Mouse (Mus musculus) testis, adult 2 months (tissue): ENCODE data around the gene Pak7. TPM values are rescaled to one million over a fixed set of nuclear protein-coding genes. Genes with fewer than 3 reads are reported as not detected.

Source experiments
- H3K27ac ChIP-seq: fragments of 200-500 bp; 2 replicates; pipeline ENCODE4 v1.5.1; 2012; ENCODE audit warnings: low read depth, low read length; ENCODE audit not compliant: control insufficient read depth, insufficient read depth
- H3K27me3 ChIP-seq: fragments of 200-500 bp; 2 replicates; pipeline ENCODE4 v1.6.1; 2012; ENCODE audit warnings: mild to moderate bottlenecking, low read length, moderate library complexity; ENCODE audit not compliant: control insufficient read depth, insufficient read depth
- H3K36me3 ChIP-seq: fragments of 200-500 bp; 2 replicates; pipeline ENCODE4 v1.6.1; 2012; ENCODE audit warnings: mild to moderate bottlenecking, low read length; ENCODE audit not compliant: control insufficient read depth, insufficient read depth
- H3K4me1 ChIP-seq: fragments of 200-500 bp; 2 replicates; pipeline ENCODE4 v1.6.1; 2012; ENCODE audit warnings: low read length; ENCODE audit not compliant: control insufficient read depth, insufficient read depth
- H3K4me3 ChIP-seq: fragments of 200-500 bp; 2 replicates; pipeline ENCODE4 v1.5.1; 2012; ENCODE audit warnings: low read depth, mild to moderate bottlenecking, low read length, moderate library complexity, mixed read lengths; ENCODE audit not compliant: control insufficient read depth
- CTCF ChIP-seq: fragments of 200-500 bp; IDR thresholded peaks from 2 replicates; pipeline ENCODE4 v1.5.1; 2012; ENCODE audit warnings: low read depth, mild to moderate bottlenecking, inconsistent platforms, low read length, moderate library complexity; ENCODE audit not compliant: control insufficient read depth, insufficient read depth, insufficient replicate concordance
- POLR2A ChIP-seq: fragments of 200-500 bp; IDR thresholded peaks from 2 replicates; pipeline ENCODE4 v1.6.1; 2012; ENCODE audit warnings: low read depth, mild to moderate bottlenecking, inconsistent platforms, low read length, moderate library complexity; ENCODE audit not compliant: control insufficient read depth
- polyA plus RNA-seq: library from polyadenylated mRNA; depleted of rRNA; stranded (reverse); fragments of >200 nt; gene quantifications from 2 replicates; pipeline ENCODE4 v1.2.3, GENCODE M21; 2012

Gene Pak7
- polyA plus RNA-seq, 1 experiment: 0.14 TPM

DNA sequence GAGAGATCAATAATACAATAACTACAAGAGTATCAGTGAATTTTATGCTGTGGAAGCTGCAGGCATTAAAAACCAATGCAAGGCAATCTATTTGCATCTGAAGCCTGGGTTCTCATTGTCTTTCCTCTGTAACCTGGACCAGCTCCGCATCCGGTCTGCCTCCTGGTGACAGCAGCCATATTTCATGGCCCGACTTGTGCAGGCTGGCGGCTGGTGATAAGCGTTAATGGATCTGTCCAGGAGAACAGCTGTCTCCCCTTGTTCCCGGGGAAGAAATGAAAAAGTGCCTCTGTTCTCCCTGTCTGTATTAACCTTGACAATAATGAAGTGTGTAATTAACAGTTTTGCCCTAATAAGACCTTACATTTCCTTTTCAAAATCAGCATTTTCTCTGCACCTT, 265.9 kb downstream of the Pak7 start:
- TF ChIP-seq POLR2A (no peak), CTCF (no peak)
- H3K36me3 ChIP-seq: no peaks in the 10 kb centered on the region
- H3K27me3 ChIP-seq: no peaks in the 10 kb centered on the region
- no peak overlapping the region for H3K27ac ChIP-seq
- H3K4me1 ChIP-seq: no peaks in the 10 kb centered on the region
- no peak overlapping the region for H3K4me3 ChIP-seq

DNA sequence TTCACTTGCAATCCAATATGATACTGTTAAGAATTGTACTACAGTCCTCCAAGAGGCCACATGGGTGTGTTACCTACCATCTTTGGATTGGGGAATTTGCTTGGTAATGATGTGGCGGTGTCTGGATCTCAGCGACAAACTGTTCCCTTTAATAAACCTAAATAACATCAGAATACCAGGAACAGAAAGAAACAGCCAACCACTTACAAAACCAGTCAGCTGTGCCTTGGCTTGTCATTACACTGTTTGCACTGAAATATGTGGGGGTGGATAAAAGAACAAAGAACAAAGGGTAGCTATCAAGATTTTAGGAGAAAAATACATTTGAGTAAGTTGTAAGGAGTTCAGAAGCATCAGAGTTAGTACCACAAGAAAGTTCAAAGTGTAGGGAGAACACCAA, 269.8 kb downstream of the Pak7 start:
- no peaks in the 10 kb centered on the region for H3K36me3 ChIP-seq
- H3K27ac ChIP-seq: no peak overlapping the region
- H3K4me1 ChIP-seq: no peaks in the 10 kb centered on the region
- no peak for TF ChIP-seq POLR2A
- TF ChIP-seq CTCF: no peak
- no peak overlapping the region for H3K4me3 ChIP-seq
- H3K27me3 ChIP-seq: no peaks in the 10 kb centered on the region

DNA sequence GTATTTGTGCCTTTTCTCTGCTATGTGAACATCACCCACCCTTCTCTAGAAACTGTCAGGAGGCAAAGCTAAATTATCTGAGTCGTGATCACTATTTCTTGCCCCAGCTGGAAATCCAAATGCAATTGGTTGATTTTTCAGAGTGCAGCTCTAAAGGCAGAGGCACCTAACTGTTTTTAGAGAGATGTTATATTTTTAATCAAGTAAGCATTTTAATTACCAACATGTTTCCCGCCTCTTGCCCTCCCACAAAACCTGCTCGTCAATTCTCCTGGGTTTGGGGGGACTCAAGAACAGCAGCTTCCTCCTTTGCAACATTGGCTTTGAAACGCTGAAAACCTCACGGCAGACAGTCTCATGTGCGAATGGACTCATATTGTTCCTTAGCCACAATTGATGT, 274.4 kb downstream of the Pak7 start:
- TF ChIP-seq CTCF (no peak), POLR2A (no peak)
- Histone ChIP-seq H3K4me3 (no peak overlapping the region), H3K4me1 (no peaks in the 10 kb centered on the region), H3K27ac (no peak overlapping the region), H3K36me3 (no peaks in the 10 kb centered on the region), H3K27me3 (no peaks in the 10 kb centered on the region)

DNA sequence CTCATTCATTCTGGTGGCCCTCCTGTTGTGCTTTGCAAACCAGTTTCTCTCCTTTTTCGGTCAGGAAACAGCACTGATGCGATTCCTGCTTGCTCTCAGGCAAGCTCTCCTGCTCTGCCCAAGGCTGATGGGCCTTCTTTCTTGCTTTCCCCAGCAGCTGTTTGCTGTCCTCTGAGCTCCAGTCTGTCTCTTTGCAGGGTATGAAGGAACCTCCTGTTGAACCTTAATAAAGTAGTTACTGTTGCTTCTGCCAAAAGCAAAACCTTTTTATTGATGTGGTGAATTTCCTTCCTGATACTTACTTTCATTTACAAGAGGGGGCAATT, 278.8 kb downstream of the Pak7 start:
- H3K27me3 ChIP-seq: no peaks in the 10 kb centered on the region
- H3K27ac ChIP-seq: no peak overlapping the region
- H3K4me1 ChIP-seq: no peaks in the 10 kb centered on the region
- no peaks in the 10 kb centered on the region for H3K36me3 ChIP-seq
- TF ChIP-seq CTCF (no peak), POLR2A (no peak)
- H3K4me3 ChIP-seq: no peak overlapping the region

DNA sequence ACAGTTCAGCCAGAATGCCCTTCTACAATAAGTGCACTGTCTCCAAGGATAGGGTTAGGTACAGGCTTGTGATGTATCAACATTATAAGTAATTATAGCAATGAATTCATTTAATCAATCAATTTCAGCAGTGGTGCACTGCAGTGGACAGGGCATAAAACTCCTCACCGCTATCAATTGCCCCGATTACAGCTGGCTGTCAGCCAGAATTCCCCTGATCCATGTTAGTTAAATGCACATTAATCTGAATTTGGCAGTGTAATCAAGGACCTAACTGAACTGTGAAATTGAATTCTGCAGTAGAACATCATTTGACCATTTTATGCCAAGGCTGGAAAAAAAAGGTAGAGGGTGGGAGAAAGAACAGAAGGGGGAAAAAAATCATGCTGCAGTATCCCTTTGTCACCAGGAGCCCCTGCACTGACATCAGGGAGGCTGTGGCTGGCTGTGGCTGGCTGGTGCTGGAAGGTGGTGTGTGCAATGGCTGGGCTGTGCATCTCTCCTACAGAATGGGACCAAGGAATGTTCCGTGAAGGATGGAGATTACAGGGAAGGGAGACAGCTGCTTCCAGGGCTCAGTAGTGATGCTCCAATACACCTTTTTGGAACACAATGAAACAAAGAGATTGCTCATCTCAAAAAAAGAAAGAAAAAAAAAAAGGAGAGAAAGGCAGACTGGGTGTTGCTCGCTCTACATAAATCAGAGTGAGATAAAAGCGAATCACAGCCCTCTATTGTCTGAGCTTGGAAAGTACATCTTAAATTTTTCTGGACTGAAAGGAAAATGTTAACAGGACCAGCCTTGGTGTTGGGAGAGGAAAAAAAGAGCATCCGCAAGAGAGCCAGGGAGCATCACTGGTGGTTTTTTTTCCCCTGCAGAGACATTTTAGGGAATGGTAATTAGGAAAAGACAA, 279.4 kb downstream of the Pak7 start:
- H3K27me3 ChIP-seq: no peaks in the 10 kb centered on the region
- no peaks in the 10 kb centered on the region for H3K4me1 ChIP-seq
- no peak overlapping the region for H3K4me3 ChIP-seq
- no peak overlapping the region for H3K27ac ChIP-seq
- no peak for TF ChIP-seq CTCF
- no peak for TF ChIP-seq POLR2A
- H3K36me3 ChIP-seq: no peaks in the 10 kb centered on the region

DNA sequence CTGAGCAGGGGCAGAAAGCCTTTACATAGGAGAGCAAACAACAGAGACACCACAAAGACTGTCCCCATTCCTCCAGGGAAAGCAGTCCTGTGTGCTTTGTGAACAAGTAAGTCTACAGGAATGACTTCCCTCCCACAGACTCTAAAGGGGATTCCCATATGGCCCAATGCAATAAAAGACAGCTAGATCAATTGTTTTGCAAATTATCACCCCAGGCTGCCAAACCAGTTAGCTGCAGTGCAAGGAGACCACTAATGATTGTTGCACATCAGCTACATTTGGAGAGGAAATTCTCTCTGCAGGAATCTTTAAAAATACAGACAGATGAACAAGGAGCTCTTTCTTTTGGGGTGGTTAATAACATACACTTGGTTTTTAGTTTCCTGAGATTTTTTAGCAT, 280.2 kb downstream of the Pak7 start:
- H3K27ac ChIP-seq: no peak overlapping the region
- no peaks in the 10 kb centered on the region for H3K4me1 ChIP-seq
- H3K4me3 ChIP-seq: no peak overlapping the region
- no peaks in the 10 kb centered on the region for H3K36me3 ChIP-seq
- TF ChIP-seq POLR2A: no peak
- no peak for TF ChIP-seq CTCF
- no peaks in the 10 kb centered on the region for H3K27me3 ChIP-seq

DNA sequence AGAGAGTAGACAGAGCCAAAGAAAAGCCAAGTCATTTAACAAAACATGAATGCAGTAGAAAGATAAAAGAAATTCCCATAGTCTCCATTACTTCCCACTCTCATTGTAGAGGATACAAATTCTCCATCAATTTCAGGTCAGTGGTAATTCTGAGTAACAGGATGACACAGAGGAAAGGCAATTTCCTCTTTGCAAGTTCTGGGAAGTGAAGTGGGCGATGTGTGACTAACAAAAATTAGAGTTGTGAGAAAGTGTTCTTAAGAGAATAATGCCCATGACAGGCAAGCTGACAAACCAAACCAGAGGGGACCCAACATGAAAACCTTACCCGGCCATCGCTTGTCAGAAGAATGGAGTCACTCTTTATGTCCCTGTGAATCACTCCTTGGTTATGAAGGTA, 290.6 kb downstream of the Pak7 start:
- Histone ChIP-seq H3K36me3 (no peaks in the 10 kb centered on the region), H3K4me3 (no peak overlapping the region), H3K4me1 (no peaks in the 10 kb centered on the region), H3K27ac (no peak overlapping the region), H3K27me3 (no peaks in the 10 kb centered on the region)
- TF ChIP-seq POLR2A: no peak
- TF ChIP-seq CTCF: no peak

DNA sequence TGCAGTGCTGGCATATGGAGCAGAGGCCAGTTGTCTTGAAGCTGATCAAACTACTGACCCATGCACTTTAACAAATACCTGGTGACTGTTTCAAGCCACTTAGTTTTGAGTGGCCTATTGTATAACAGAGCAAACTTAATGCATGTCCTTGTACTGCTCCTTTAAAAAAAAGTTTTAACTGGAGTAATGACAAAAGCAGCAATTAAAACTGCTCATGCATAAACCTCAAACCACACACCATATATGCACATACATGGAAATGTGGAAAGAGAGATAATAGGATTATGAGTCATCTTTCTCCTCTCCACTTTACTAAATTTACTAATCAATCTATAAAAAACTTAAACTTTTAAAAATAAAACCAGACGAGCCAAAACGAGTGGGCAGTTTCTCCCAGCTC, 291.8 kb downstream of the Pak7 start:
- no peaks in the 10 kb centered on the region for H3K36me3 ChIP-seq
- H3K4me3 ChIP-seq: no peak overlapping the region
- no peak for TF ChIP-seq POLR2A
- no peak for TF ChIP-seq CTCF
- H3K27me3 ChIP-seq: no peaks in the 10 kb centered on the region
- H3K4me1 ChIP-seq: no peaks in the 10 kb centered on the region
- no peak overlapping the region for H3K27ac ChIP-seq
